43 mouse cellular contexts compared by ENCODE assay signal in the genomic region with DNA sequence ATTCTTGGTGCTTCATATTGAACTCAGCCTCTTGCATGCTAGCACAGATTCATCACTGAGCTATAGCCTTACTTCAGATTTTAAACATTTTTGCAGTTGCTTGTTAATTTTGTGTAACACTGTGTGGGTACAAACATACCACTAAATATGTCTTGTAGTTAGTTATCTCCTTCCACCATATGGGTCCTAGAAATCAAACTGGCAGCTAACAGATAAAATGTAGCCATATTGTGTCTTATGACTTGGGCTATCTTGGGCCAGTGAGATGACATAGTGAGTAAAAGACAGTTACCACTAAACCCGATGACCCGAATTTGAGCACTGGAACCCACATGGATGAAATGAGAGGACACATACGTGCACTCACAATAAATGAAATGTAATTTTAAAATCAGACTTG. TPM values are rescaled to one million over a fixed set of nuclear protein-coding genes. Genes with fewer than 3 reads are reported as not detected.
DNase-seq lines count a peak whose midpoint lies in the region; ATAC-seq lines count a peak whose summit lies in the region.
"Had no signal": no experiment of that assay in that cellular context is flagged by ENCODE, and none has a peak within 500 bp of the region (broad histone marks: within the 10 kb centered on the region; RNA-seq: fewer than 3 reads in every experiment).

No protein-coding gene starts in this region.

- peak; percentile 32; the same call in 1 of the 2 replicates for ATAC-seq in frontal cortex, adult (ENCODE audit: low TSS enrichment)
- ATAC-seq in common myeloid progenitor, adult 5-6 weeks (replicated peaks; ENCODE audit: low read depth, poor library complexity, severe bottlenecking), result 0 out of 2 replicates have a peak, but pooled peaks have one; percentile 54
- peak; percentile 88 for ATAC-seq in liver, embryonic 13.5 days (ENCODE audit: low read depth)
- ATAC-seq in megakaryocyte progenitor cell, adult 5-6 weeks (replicated peaks; ENCODE audit: poor library complexity), result peak; percentile 92
- ATAC-seq in hindbrain, embryonic 11.5 days (ENCODE audit: low FRiP score), result no peak
- no peak for ATAC-seq in forebrain, embryonic 12.5 days (ENCODE audit: low FRiP score)
- ATAC-seq: forebrain, embryonic 13.5 days; hindbrain, postnatal 0 days; intestine, embryonic 15.5 days; midbrain, embryonic 15.5 days; Patski had no signal

- no peaks in the 10 kb centered on the region for H3K9me3 ChIP-seq in liver, embryonic 13.5 days (replicated peaks)
- H3K9me3 ChIP-seq in hindbrain, embryonic 11.5 days (ENCODE audit: control insufficient read depth, low read length), result no peaks in the 10 kb centered on the region
- 0 out of 2 replicates have a peak, but pooled peaks cover 2% of the 10 kb centered on the region for H3K9me3 ChIP-seq in forebrain, embryonic 12.5 days
- H3K9me3 ChIP-seq: embryonic facial prominence, embryonic 12.5 days; forebrain, embryonic 13.5 days; G1E; intestine, embryonic 15.5 days; midbrain, embryonic 15.5 days; neural tube, embryonic 15.5 days had no signal

- no peaks in the 10 kb centered on the region for H3K27me3 ChIP-seq in liver, embryonic 13.5 days
- H3K27me3 ChIP-seq in hindbrain, embryonic 11.5 days (ENCODE audit: control insufficient read depth, insufficient read depth, low read length), result no peaks in the 10 kb centered on the region
- H3K27me3 ChIP-seq in forebrain, embryonic 12.5 days, result no peaks in the 10 kb centered on the region
- H3K27me3 ChIP-seq: CH12.LX; embryonic facial prominence, embryonic 12.5 days; forebrain, embryonic 13.5 days; heart, embryonic 13.5 days; hindbrain, embryonic 12.5 days; intestine, embryonic 15.5 days; megakaryocyte, embryonic 14.5 days; midbrain, embryonic 15.5 days; neural tube, embryonic 15.5 days; Patski had no signal

- peaks cover 48% of the 10 kb centered on the region for H3K4me1 ChIP-seq in liver, embryonic 13.5 days (replicated peaks)
- H3K4me1 ChIP-seq in hindbrain, embryonic 11.5 days (replicated peaks; ENCODE audit: control insufficient read depth, insufficient read depth, low read length), result no peaks in the 10 kb centered on the region
- peaks cover 9% of the 10 kb centered on the region for H3K4me1 ChIP-seq in forebrain, embryonic 12.5 days
- H3K4me1 ChIP-seq: embryonic facial prominence, embryonic 12.5 days; hindbrain, embryonic 12.5 days; intestine, embryonic 15.5 days; neural tube, embryonic 15.5 days had no signal

- no peak overlapping the region for H3K9ac ChIP-seq in liver, embryonic 13.5 days
- no peak overlapping the region for H3K9ac ChIP-seq in hindbrain, embryonic 11.5 days (ENCODE audit: low read depth, low read length)
- H3K9ac ChIP-seq in forebrain, embryonic 12.5 days, result no peak overlapping the region
- H3K9ac ChIP-seq: embryonic facial prominence, embryonic 12.5 days; forebrain, embryonic 13.5 days; heart, embryonic 13.5 days; hindbrain, embryonic 12.5 days; intestine, embryonic 15.5 days; midbrain, embryonic 15.5 days; neural tube, embryonic 15.5 days had no signal

- H3K27ac ChIP-seq in liver, embryonic 13.5 days, result peak overlapping the region; percentile 81
- no peak overlapping the region for H3K27ac ChIP-seq in hindbrain, embryonic 11.5 days (ENCODE audit: low read depth, low read length)
- no peak overlapping the region for H3K27ac ChIP-seq in forebrain, embryonic 12.5 days
- H3K27ac ChIP-seq: embryonic facial prominence, embryonic 12.5 days; forebrain, embryonic 13.5 days; gastrocnemius, adult 2 months; heart, adult 2 months; heart, embryonic 13.5 days; hindbrain, embryonic 12.5 days; hindbrain, postnatal 0 days; intestine, embryonic 15.5 days; midbrain, embryonic 15.5 days; neural tube, embryonic 15.5 days had no signal

- 34% methylated on average over 3 of the region's 3 CpGs for WGBS in liver, embryonic 13.5 days (ENCODE audit: insufficient replicate concordance)
- WGBS in hindbrain, embryonic 11.5 days, result over 99% methylated on average over 3 of the region's 3 CpGs
- WGBS in forebrain, embryonic 12.5 days, result 92% methylated on average over 3 of the region's 3 CpGs

- H3K4me2 ChIP-seq in liver, embryonic 13.5 days, result peak overlapping the region; percentile 39
- H3K4me2 ChIP-seq in hindbrain, embryonic 11.5 days (replicated peaks; ENCODE audit: low read depth, low read length), result no peak overlapping the region
- no peak overlapping the region for H3K4me2 ChIP-seq in forebrain, embryonic 12.5 days
- H3K4me2 ChIP-seq: embryonic facial prominence, embryonic 12.5 days; forebrain, embryonic 13.5 days; heart, embryonic 13.5 days; hindbrain, embryonic 12.5 days; intestine, embryonic 15.5 days; midbrain, embryonic 15.5 days; neural tube, embryonic 15.5 days had no signal

- DNase-seq in frontal cortex, postnatal 36 days (ENCODE audit: low spot score in 2 of 2), result no peak
- DNase-seq in liver, embryonic 13.5 days, result peak; percentile 28
- no peak for DNase-seq in hindbrain, embryonic 11.5 days (ENCODE audit: low spot score)
- no peak for DNase-seq in heart, adult 18-20 months
- DNase-seq: adrenal gland, postnatal 10 days; cerebellum, adult 8-10 months; cerebellum, postnatal 36 days; embryo, embryonic 11 days; gastrocnemius, adult 2 months; gastrocnemius, postnatal 36 days; heart, adult 2 months; heart, postnatal 14 days; kidney, adult 9 months; kidney, postnatal 10 days; lung, postnatal 36 days; retina, postnatal 1 day; spleen, adult 18-20 months; thymus, postnatal 25 days had no signal

- H3K4me3 ChIP-seq in liver, embryonic 13.5 days (replicated peaks), result 0 out of 2 replicates have a peak overlapping the region, but pooled peaks have one; percentile 16
- H3K4me3 ChIP-seq in hindbrain, embryonic 11.5 days (ENCODE audit: low read depth, low read length), result no peak overlapping the region
- no peak overlapping the region for H3K4me3 ChIP-seq in forebrain, embryonic 12.5 days (replicated peaks)
- H3K4me3 ChIP-seq: embryonic facial prominence, embryonic 12.5 days; forebrain, embryonic 13.5 days; gastrocnemius, adult 2 months; heart, adult 2 months; heart, embryonic 13.5 days; hindbrain, embryonic 12.5 days; intestine, embryonic 15.5 days; megakaryocyte, embryonic 14.5 days; midbrain, embryonic 15.5 days; neural tube, embryonic 15.5 days had no signal

- peaks cover 74% of the 10 kb centered on the region for H3K36me3 ChIP-seq in liver, embryonic 13.5 days
- peaks cover 23% of the 10 kb centered on the region for H3K36me3 ChIP-seq in hindbrain, embryonic 11.5 days (ENCODE audit: control insufficient read depth, insufficient read depth, low read length)
- peaks cover 62% of the 10 kb centered on the region for H3K36me3 ChIP-seq in forebrain, embryonic 12.5 days (replicated peaks)

RNA-seq across cellular contexts. Expression of gene Ppp2ca, which starts 17.0 kb away (rescaled TPM):
- total RNA-seq in common myeloid progenitor, adult 5-6 weeks (2017), result 109 and 112 TPM in 2 replicates
- polyA plus RNA-seq in liver, embryonic 13.5 days (2015; fragmentation: Nextera tagmentation; extraction: Ambion mirVana), result 37.6 and 41.1 TPM in 2 replicates
- total RNA-seq in megakaryocyte progenitor cell, adult 5-6 weeks (2015), result 83.7 and 92.7 TPM in 2 replicates
- 94.4 and 99.1 TPM in 2 replicates for total RNA-seq in megakaryocyte progenitor cell, adult 5-6 weeks (2017)
- 128 and 136 TPM in 2 replicates for polyA plus RNA-seq in hindbrain, embryonic 11.5 days (2014; fragmentation: Nextera tagmentation; extraction: Ambion mirVana)
- 121 and 125 TPM in 2 replicates for polyA plus RNA-seq in forebrain, embryonic 12.5 days (2016; fragmentation: Nextera tagmentation; extraction: Ambion mirVana)
- total RNA-seq in heart, adult 18-20 months (2021), result 10 to 100 TPM; 54.2 to 54.3 TPM

RNA-seq across cellular contexts. Expression of gene Olfr1373, which starts 29.8 kb away (rescaled TPM):
- not detected in 2 replicates for total RNA-seq in common myeloid progenitor, adult 5-6 weeks (2017)
- polyA plus RNA-seq in liver, embryonic 13.5 days (2015; fragmentation: Nextera tagmentation; extraction: Ambion mirVana), result not detected in 2 replicates
- total RNA-seq in megakaryocyte progenitor cell, adult 5-6 weeks (2015), result not detected in 2 replicates
- 0.25 TPM in 1 of 2 replicates, not detected in the other for total RNA-seq in megakaryocyte progenitor cell, adult 5-6 weeks (2017)
- not detected in 2 replicates for polyA plus RNA-seq in hindbrain, embryonic 11.5 days (2014; fragmentation: Nextera tagmentation; extraction: Ambion mirVana)
- polyA plus RNA-seq in forebrain, embryonic 12.5 days (2016; fragmentation: Nextera tagmentation; extraction: Ambion mirVana), result not detected in 2 replicates
- total RNA-seq in heart, adult 18-20 months (2021), result not detected
- total RNA-seq: adrenal gland, postnatal 10 days; CH12.LX; G1E; gastrocnemius, adult 2 months; gastrocnemius, postnatal 36 days; heart, adult 2 months; heart, postnatal 14 days; hindbrain, postnatal 0 days; layer of hippocampus, postnatal 10 days; left cerebral cortex, adult 18-20 months; left cerebral cortex, postnatal 14 days; liver, adult 2 months had no signal
- polyA plus RNA-seq: C2C12; embryonic facial prominence, embryonic 12.5 days; forebrain, embryonic 13.5 days; G1E; heart, adult 2 months; heart, embryonic 13.5 days; hindbrain, embryonic 12.5 days; hindbrain, postnatal 0 days; intestine, embryonic 15.5 days; large intestine, adult 2 months; limb, embryonic 11.5 days; liver, adult 2 months; lung, embryonic 16.5 days; midbrain, embryonic 15.5 days; neural tube, embryonic 15.5 days; Patski; stomach, embryonic 16.5 days had no signal

Comparison
In these comparisons a context has a peak if more than half of its experiments do, and no peak if none do; other contexts are left out.
1. ATAC-seq: peak in frontal cortex, adult (single experiment), common myeloid progenitor, adult 5-6 weeks (single experiment), liver, embryonic 13.5 days (single experiment) and megakaryocyte progenitor cell, adult 5-6 weeks (single experiment); none in hindbrain, embryonic 11.5 days (single experiment) and forebrain, embryonic 12.5 days (single experiment).